Mouse (Mus musculus): ENCODE data around the gene Fndc8. TPM values are rescaled to one million over a fixed set of nuclear protein-coding genes. Genes with fewer than 3 reads are reported as not detected.

Fndc8 gene
- polyA plus RNA-seq, 1 experiment from 2014 or later = 0.55 TPM

DNA sequence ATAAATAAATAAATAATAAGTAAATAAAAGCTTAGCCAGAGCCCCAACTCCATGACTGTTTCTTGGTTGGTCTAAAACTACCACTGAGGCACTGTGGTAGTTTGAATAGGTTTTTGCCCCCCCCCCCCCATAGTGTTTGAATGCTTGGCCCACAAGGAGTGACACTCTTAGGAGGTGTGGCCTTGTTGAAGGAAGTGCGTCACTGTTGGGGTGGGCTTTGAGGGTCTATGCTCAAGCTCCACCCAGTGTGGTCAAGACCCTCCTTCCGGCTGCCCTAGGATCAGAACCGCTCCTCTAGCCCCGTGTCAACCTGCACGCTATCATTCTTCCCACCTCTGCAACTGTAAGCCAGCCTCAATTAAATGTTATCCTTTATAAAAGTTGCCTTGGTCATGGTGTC lies 16.3 kb upstream of the Fndc8 start:
- ATAC-seq (replicated peaks; ENCODE audit: low FRiP score, low read depth) = no peak
- no peak for TF ChIP-seq CTCF (IDR thresholded peaks at IDR 0.05; ENCODE audit: low read depth)

DNA sequence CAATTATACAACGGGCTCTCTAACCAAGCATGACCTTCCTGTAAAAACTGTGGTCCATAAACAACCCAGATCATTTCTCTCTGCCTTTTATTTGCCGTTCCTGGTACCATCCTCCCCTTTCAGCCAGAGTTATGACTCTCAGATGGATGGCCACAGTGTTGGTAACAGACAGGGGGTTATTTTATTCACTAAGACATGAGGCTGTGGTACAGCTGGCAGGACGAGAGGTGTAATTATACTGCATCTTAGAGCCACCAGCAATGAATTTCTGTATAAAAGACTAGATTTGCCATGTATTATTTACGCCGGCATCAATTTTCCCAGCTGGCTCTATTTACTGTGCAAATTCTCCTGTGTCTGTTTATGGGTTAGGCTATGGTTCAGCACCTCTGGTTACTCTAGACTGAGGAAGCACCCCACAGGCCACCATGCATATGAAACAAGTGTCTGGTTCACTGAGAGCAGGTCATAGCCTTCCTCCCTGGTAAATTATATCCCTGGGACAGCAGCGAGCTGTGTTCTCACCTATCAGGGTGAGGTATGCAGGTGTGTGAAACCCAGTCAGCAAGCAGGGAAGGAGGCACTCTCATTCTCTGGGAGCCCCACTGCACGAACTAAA lies 14.1 kb upstream of the Fndc8 start:
- no peaks in the 10 kb centered on the region for H3K4me1 ChIP-seq (replicated peaks; ENCODE audit: insufficient read depth, low read length)
- H3K27ac ChIP-seq = no peak overlapping the region
- H3K27me3 ChIP-seq (ENCODE audit: insufficient read depth, low read length) = no peaks in the 10 kb centered on the region
- H3K9me3 ChIP-seq (replicated peaks; ENCODE audit: low read length) = no peaks in the 10 kb centered on the region
- DNase-seq (ENCODE audit: low spot score) = peak; percentile 66
- no peak overlapping the region for H3K4me3 ChIP-seq (replicated peaks; ENCODE audit: low read depth, low read length)
- H3K4me2 ChIP-seq (ENCODE audit: low read length) = no peak overlapping the region
- no peak overlapping the region for H3K9ac ChIP-seq (ENCODE audit: low read depth, low read length)
- H3K36me3 ChIP-seq (ENCODE audit: insufficient read depth, low read length) = 0 out of 2 replicates have a peak, but pooled peaks cover 3% of the 10 kb centered on the region
- ATAC-seq (replicated peaks; ENCODE audit: low FRiP score, low read depth) = peak; percentile 77
- no peak for TF ChIP-seq CTCF (IDR thresholded peaks at IDR 0.05; ENCODE audit: low read depth)
- WGBS = 43% methylated on average over 7 of the region's 7 CpGs

More for the DNA sequence above, 16.3 kb upstream of the Fndc8 start:
- Histone ChIP-seq H3K36me3 (ENCODE audit: insufficient read depth, low read length) (no peaks in the 10 kb centered on the region), H3K4me2 (ENCODE audit: low read length) (no peak overlapping the region), H3K27ac (no peak overlapping the region), H3K27me3 (ENCODE audit: insufficient read depth, low read length) (no peaks in the 10 kb centered on the region), H3K4me3 (replicated peaks; ENCODE audit: low read depth, low read length) (no peak overlapping the region), H3K9ac (ENCODE audit: low read depth, low read length) (no peak overlapping the region), H3K9me3 (replicated peaks; ENCODE audit: low read length) (no peaks in the 10 kb centered on the region), H3K4me1 (replicated peaks; ENCODE audit: insufficient read depth, low read length) (no peaks in the 10 kb centered on the region)
- 96% methylated on average over 5 of the region's 5 CpGs for WGBS
- DNase-seq (ENCODE audit: low spot score) = no peak

DNA sequence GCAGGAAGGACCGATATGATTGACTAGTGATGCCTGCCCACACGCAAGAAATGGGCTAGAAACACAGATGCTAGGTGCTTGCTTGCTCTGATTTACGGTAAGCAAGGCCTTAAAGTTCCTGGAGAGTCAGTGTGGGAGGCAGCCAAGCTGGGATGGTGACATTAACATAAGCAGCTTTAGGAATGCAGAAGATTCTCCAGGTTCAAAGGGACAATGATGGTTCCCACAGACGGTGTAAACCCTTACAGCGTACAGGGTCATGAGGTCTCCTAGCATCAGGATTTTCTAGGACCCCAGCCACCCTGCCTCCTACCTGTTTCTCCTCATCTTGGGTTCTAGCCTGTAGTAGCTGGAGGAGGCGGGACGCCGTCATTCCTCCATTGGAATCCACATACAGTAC lies 8.7 kb upstream of the Fndc8 start:
- DNase-seq (ENCODE audit: low spot score) (no peak), ATAC-seq (replicated peaks; ENCODE audit: low FRiP score, low read depth) (0 out of 2 replicates have a peak, but pooled peaks have one; percentile 13)
- no peak overlapping the region for H3K9ac ChIP-seq (ENCODE audit: low read depth, low read length)
- H3K27ac ChIP-seq = no peak overlapping the region
- no peak for TF ChIP-seq CTCF (IDR thresholded peaks at IDR 0.05; ENCODE audit: low read depth)
- H3K4me1 ChIP-seq (replicated peaks; ENCODE audit: insufficient read depth, low read length) = 0 out of 2 replicates have a peak, but pooled peaks cover under 1% of the 10 kb centered on the region
- H3K27me3 ChIP-seq (ENCODE audit: insufficient read depth, low read length) = no peaks in the 10 kb centered on the region
- H3K4me2 ChIP-seq (ENCODE audit: low read length) = no peak overlapping the region
- no peak overlapping the region for H3K4me3 ChIP-seq (replicated peaks; ENCODE audit: low read depth, low read length)
- H3K9me3 ChIP-seq (replicated peaks; ENCODE audit: low read length) = no peaks in the 10 kb centered on the region
- H3K36me3 ChIP-seq (ENCODE audit: insufficient read depth, low read length) = 0 out of 2 replicates have a peak, but pooled peaks cover 4% of the 10 kb centered on the region
- 44% methylated on average over 8 of the region's 8 CpGs for WGBS

DNA sequence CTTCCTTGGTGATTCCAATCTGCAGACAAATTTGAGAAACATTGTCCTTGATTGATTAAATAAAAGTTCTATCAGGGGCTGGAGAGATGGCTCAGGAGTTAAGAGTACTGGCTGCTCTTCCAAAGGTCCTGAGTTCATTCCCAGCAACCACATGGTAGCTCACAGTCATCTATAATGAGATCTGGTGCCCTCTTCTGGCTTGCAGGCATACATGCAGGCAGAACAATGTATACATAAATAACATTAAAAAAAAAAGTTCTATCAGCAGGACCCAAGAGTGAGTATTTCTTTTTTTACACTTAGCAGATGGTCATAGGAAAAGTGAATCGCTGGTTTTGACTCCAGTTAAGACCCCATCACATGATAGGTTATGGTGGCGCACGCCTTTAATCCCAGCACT lies 5.4 kb upstream of the Fndc8 start:
- Histone ChIP-seq H3K4me1 (replicated peaks; ENCODE audit: insufficient read depth, low read length) (0 out of 2 replicates have a peak, but pooled peaks cover 6% of the 10 kb centered on the region), H3K27ac (no peak overlapping the region), H3K4me3 (replicated peaks; ENCODE audit: low read depth, low read length) (no peak overlapping the region), H3K9ac (ENCODE audit: low read depth, low read length) (no peak overlapping the region), H3K36me3 (ENCODE audit: insufficient read depth, low read length) (0 out of 2 replicates have a peak, but pooled peaks cover 4% of the 10 kb centered on the region), H3K9me3 (replicated peaks; ENCODE audit: low read length) (no peaks in the 10 kb centered on the region), H3K4me2 (ENCODE audit: low read length) (no peak overlapping the region), H3K27me3 (ENCODE audit: insufficient read depth, low read length) (no peaks in the 10 kb centered on the region)
- peak; percentile 19 for DNase-seq (ENCODE audit: low spot score)
- no peak for ATAC-seq (replicated peaks; ENCODE audit: low FRiP score, low read depth)
- WGBS = 87% methylated on average over 3 of the region's 3 CpGs
- peak; percentile 81 for TF ChIP-seq CTCF (IDR thresholded peaks at IDR 0.05; ENCODE audit: low read depth)

DNA sequence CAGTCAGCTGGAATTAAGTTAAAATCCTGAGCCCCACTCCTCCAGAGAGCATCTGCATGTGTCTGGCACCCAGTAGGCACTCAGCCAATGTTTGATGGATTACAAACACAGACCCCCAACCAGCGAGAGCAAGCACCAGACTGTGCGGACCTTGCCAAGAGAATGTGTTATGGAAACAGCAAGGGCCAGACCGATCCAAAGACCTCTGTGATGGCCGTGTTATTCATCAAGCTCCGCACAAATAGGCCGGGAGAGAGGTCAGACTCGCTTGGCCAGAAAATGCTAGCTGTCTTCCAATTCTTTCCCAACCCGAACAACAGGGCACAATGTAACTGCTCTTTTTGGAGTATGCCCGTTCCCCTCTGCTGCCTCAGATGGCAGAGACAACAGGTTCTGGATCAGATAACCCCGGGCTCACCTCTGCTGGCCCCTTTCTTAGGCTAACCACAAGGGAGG lies 3.4 kb upstream of the Fndc8 start:
- no peak for ATAC-seq (replicated peaks; ENCODE audit: low FRiP score, low read depth)
- Histone ChIP-seq H3K4me2 (ENCODE audit: low read length) (no peak overlapping the region), H3K4me3 (replicated peaks; ENCODE audit: low read depth, low read length) (no peak overlapping the region), H3K9me3 (replicated peaks; ENCODE audit: low read length) (no peaks in the 10 kb centered on the region), H3K27me3 (ENCODE audit: insufficient read depth, low read length) (no peaks in the 10 kb centered on the region), H3K9ac (ENCODE audit: low read depth, low read length) (no peak overlapping the region), H3K36me3 (ENCODE audit: insufficient read depth, low read length) (no peaks in the 10 kb centered on the region), H3K4me1 (replicated peaks; ENCODE audit: insufficient read depth, low read length) (0 out of 2 replicates have a peak, but pooled peaks cover 6% of the 10 kb centered on the region), H3K27ac (no peak overlapping the region)
- WGBS = 50% methylated on average over 10 of the region's 10 CpGs
- DNase-seq (ENCODE audit: low spot score) = peak; percentile 15
- no peak for TF ChIP-seq CTCF (IDR thresholded peaks at IDR 0.05; ENCODE audit: low read depth)

DNA sequence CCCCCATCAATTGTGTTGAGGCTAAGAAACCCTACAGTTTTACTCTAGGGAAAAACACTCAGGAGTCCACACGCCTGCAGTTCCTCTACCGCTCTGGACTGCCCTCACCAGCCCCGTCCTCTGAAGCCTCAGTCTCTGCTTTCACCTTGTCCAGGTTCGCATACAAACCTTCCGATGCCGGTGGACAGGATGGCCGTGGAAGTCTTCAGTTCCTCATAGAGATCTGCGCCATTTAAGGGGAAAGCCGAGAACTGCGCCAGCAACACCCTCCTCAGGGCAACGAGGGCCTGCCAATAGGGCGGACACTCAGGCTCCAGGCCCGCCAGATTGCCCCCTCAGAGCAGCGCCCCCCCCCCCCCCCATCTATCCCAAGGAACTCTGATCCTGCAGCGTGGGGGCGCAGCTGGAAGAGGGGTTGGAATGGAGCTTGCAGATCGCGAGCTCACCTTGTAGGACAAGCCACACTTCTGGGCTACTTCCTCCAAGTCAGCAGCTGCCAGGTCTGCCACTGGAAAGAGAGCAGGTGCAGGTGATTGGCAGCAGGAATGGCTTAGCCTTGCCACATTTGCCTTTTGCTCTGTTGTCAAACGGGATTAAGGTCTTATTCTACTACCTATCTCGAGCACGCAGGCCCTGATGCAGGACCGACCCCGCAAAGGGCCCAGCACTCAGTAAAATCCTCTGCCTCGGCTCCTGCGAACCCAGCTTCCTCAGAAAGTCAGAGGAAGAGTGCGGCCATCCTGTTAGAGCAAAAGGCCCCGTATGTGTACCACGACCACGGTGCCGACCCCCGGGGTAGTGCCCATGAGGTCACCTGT lies 2.2 kb upstream of the Fndc8 start:
- Histone ChIP-seq H3K27me3 (ENCODE audit: insufficient read depth, low read length) (no peaks in the 10 kb centered on the region), H3K4me2 (ENCODE audit: low read length) (peak overlapping the region; percentile 88), H3K4me3 (replicated peaks; ENCODE audit: low read depth, low read length) (peak overlapping the region; percentile 63), H3K9me3 (replicated peaks; ENCODE audit: low read length) (no peaks in the 10 kb centered on the region), H3K36me3 (ENCODE audit: insufficient read depth, low read length) (no peaks in the 10 kb centered on the region), H3K4me1 (replicated peaks; ENCODE audit: insufficient read depth, low read length) (0 out of 2 replicates have a peak, but pooled peaks cover 6% of the 10 kb centered on the region), H3K9ac (ENCODE audit: low read depth, low read length) (peak overlapping the region; percentile 72), H3K27ac (peak overlapping the region; percentile 82)
- WGBS = 5% methylated on average over 31 of the region's 31 CpGs
- TF ChIP-seq CTCF (IDR thresholded peaks at IDR 0.05; ENCODE audit: low read depth) = no peak; the same call in 1 of the 2 replicates
- DNase-seq (ENCODE audit: low spot score) (peak; percentile 42), ATAC-seq (replicated peaks; ENCODE audit: low FRiP score, low read depth) (peak; percentile 45)
